Mouse (Mus musculus): Measurements from ENCODE around the gene Gab2. TPM values are rescaled to one million over a fixed set of nuclear protein-coding genes. Genes with fewer than 3 reads are reported as not detected.

Gene Gab2
- 7.9 TPM for polyA plus RNA-seq (2014; fragmentation: Illumina TruSeq; extraction: RNeasy Lipid Tissue Mini Kit (QIAGEN cat#74804); ENCODE audit: low read depth, low replicate concordance)

DNA sequence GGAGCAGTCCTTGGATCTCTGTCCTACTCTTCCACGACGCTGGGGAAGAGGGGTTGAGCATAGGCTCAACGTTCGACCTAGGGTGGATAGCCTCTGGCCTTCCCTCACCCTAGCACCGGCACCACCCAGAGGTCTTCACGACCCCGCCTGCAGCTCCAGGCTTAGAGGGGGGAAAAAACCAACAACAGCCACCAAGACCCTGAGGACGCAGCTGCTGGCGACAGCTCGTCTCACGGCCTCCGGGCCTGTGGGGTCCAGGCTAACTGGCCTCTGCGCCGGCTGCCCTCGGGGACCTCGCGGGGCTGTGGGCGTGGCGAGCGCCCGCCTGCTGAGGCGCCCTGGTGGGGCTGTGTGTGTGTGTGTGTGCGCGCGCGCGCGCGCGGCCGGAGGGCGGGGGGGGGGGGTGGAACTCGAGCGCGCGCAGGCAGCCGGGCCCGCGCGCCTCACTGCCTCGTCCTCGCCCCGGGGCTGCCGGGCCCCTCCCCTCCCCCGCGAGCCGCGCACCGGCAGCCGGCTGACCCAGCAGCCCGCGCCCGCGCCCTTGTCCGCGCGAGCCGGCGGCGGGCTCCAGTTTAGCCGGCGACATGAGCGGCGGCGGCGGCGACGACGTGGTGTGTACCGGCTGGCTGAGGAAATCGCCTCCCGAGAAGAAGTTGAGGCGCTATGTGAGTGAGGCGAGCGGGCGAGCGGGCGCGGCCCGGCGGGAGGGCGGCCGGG is at the start of gene Gab2:
TSS of gene Gab2 (plus strand) at position 345 of the 717 bp plus-strand sequence.

DNA sequence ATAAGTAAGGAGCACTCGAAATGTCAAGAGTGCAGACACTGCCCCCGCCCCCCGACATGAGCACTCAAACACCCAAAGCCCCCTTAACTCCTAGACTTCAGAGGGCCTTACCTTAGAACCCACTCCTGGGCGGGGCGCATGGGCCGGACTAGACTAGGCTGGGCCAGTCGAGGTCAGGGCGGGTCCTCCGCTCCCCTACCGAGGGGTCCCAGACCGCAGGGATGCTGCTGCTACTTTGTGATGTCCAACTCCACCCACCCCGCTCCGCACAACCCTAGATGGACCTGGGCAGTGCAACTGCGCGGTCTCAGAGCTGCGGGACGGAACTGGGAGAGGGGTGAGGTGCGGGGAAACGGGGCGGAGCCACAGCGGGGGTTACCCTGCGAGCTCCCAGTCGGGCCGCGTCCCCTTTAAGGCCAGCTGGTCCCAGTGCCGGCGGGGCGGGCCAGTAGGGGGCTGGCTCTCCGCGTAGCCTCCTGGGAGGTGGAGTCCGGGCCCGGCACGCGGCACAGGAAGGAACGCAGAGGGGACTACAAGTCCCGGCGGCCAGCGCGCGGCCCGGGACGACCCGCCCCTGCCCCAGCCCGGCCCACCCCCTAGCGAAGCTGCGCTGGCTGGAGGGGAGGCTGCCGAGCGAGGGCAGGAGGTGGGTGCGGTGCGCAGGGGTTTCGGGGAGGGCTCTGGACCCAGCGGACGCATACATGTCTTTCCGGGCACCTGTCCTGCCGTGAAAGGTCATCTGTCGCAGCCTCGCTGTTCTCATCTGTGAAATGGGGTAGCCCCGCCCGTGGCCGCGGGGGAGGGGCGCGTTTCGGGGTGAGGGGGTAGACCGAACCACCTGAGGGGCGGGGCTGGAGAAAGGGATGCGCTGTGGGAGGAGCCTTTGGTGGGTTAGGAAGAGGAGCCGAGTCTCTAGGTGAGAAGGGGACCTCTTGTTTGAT is 250.6 kb downstream of the Gab2 start, which contains the start of the genes Usp35 and Kctd21:
TSS of gene Usp35 (minus strand) at position 295 of the 941 bp plus-strand sequence.
TSS of gene Kctd21 (plus strand) at position 602 of the 941 bp plus-strand sequence.

Other genes starting within 250 kb of the Gab2 start
- gene Nars2, start 130.1 kb upstream of the Gab2 start, polyA plus RNA-seq (2014; fragmentation: Illumina TruSeq; extraction: RNeasy Lipid Tissue Mini Kit (QIAGEN cat#74804); ENCODE audit: low read depth, low replicate concordance): 22.7 TPM